ENCODE assay signal across 20 mouse cellular contexts in the genomic region with DNA sequence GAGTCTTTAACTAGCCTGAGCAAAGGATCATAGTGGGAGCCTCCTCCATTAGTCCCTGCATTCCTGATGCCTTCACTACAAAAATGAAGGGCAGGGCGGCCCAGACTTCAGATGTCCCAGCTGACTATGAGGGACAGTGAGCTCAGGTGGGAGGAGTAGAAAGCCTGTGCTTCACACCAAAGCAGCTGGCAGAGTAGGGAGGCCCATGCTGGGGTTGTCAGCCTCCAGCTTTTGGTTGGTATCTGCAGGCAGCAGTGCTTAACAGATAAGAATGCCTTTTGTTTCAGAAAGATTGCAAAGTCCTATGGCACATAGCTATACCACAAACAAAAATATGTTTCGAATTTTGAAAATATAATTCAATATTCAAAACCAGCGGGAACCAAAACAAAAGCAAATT.
DNase-seq lines count a peak whose midpoint lies in the region; ATAC-seq and TF ChIP-seq lines count a peak whose summit lies in the region.
"Had no signal": no experiment of that assay in that cellular context is flagged by ENCODE, and none has a peak within 500 bp of the region (broad histone marks: within the 10 kb centered on the region; RNA-seq: fewer than 3 reads in every experiment).

No protein-coding gene starts in this region.

- DNase-seq in forebrain, embryonic 10.5 days (ENCODE audit: extremely low spot score, low spot score), result no peak
- no peak for DNase-seq in forebrain, postnatal 0 days
- no peak for DNase-seq in midbrain, embryonic 11.5 days (ENCODE audit: low spot score, missing footprints)
- DNase-seq in thymus, postnatal 4 days, result no peak
- DNase-seq: adrenal gland, postnatal 10 days; cerebellum, adult 9-10 months; heart, postnatal 14 days; kidney, adult 11 months; lung, postnatal 36 days; thymus, postnatal 25 days had no signal

- ATAC-seq in forebrain, postnatal 0 days, result no peak
- ATAC-seq in embryonic facial prominence, embryonic 12.5 days (ENCODE audit: insufficient number of reproducible peaks, insufficient read depth, low FRiP score, low TSS enrichment), result no peak
- peak; percentile 64; the same call in 1 of the 2 replicates for ATAC-seq in liver, embryonic 12.5 days
- ATAC-seq in megakaryocyte progenitor cell, adult 5-6 weeks (replicated peaks; ENCODE audit: poor library complexity), result peak; percentile 46; the same call in 1 of the 2 replicates
- no peak for ATAC-seq in midbrain, embryonic 11.5 days (ENCODE audit: low FRiP score)
- no peak for ATAC-seq in forebrain, embryonic 16.5 days
- ATAC-seq: forebrain, embryonic 13.5 days; midbrain, embryonic 16.5 days had no signal

- H3K4me3 ChIP-seq in forebrain, embryonic 10.5 days, result no peak overlapping the region
- H3K4me3 ChIP-seq in forebrain, postnatal 0 days (ENCODE audit: low read depth, low read length), result no peak overlapping the region
- no peak overlapping the region for H3K4me3 ChIP-seq in embryonic facial prominence, embryonic 12.5 days
- no peak overlapping the region for H3K4me3 ChIP-seq in liver, embryonic 12.5 days
- H3K4me3 ChIP-seq in midbrain, embryonic 11.5 days (ENCODE audit: low read depth, low read length), result no peak overlapping the region
- H3K4me3 ChIP-seq in forebrain, embryonic 16.5 days (replicated peaks; ENCODE audit: low read length), result no peak overlapping the region
- H3K4me3 ChIP-seq: forebrain, embryonic 13.5 days; heart, embryonic 12.5 days; lung, embryonic 15.5 days; myocyte; neural tube, embryonic 13.5 days had no signal

- H3K9ac ChIP-seq in forebrain, postnatal 0 days, result no peak overlapping the region
- H3K9ac ChIP-seq in embryonic facial prominence, embryonic 12.5 days, result no peak overlapping the region
- no peak overlapping the region for H3K9ac ChIP-seq in liver, embryonic 12.5 days
- H3K9ac ChIP-seq in midbrain, embryonic 11.5 days (ENCODE audit: low read length), result no peak overlapping the region
- H3K9ac ChIP-seq in forebrain, embryonic 16.5 days (replicated peaks; ENCODE audit: low read depth, low read length), result no peak overlapping the region
- H3K9ac ChIP-seq: forebrain, embryonic 13.5 days; heart, embryonic 12.5 days; lung, embryonic 15.5 days; neural tube, embryonic 13.5 days had no signal

- H3K9me3 ChIP-seq in forebrain, embryonic 10.5 days, result no peaks in the 10 kb centered on the region
- no peaks in the 10 kb centered on the region for H3K9me3 ChIP-seq in forebrain, postnatal 0 days (ENCODE audit: low read length)
- H3K9me3 ChIP-seq in embryonic facial prominence, embryonic 12.5 days, result no peaks in the 10 kb centered on the region
- no peaks in the 10 kb centered on the region for H3K9me3 ChIP-seq in liver, embryonic 12.5 days (replicated peaks)
- H3K9me3 ChIP-seq in midbrain, embryonic 11.5 days (ENCODE audit: control insufficient read depth, low read length), result no peaks in the 10 kb centered on the region
- H3K9me3 ChIP-seq in forebrain, embryonic 16.5 days (ENCODE audit: control insufficient read depth, low read length), result no peaks in the 10 kb centered on the region
- H3K9me3 ChIP-seq: forebrain, embryonic 13.5 days; heart, embryonic 12.5 days; lung, embryonic 15.5 days; neural tube, embryonic 13.5 days had no signal

- no peaks in the 10 kb centered on the region for H3K36me3 ChIP-seq in forebrain, embryonic 10.5 days (replicated peaks)
- H3K36me3 ChIP-seq in forebrain, postnatal 0 days (ENCODE audit: insufficient read depth), result no peaks in the 10 kb centered on the region
- H3K36me3 ChIP-seq in embryonic facial prominence, embryonic 12.5 days, result no peaks in the 10 kb centered on the region
- H3K36me3 ChIP-seq in liver, embryonic 12.5 days, result no peaks in the 10 kb centered on the region
- H3K36me3 ChIP-seq in midbrain, embryonic 11.5 days (ENCODE audit: control insufficient read depth, insufficient read depth, low read length), result no peaks in the 10 kb centered on the region
- no peaks in the 10 kb centered on the region for H3K36me3 ChIP-seq in forebrain, embryonic 16.5 days (ENCODE audit: control insufficient read depth, insufficient read depth)
- H3K36me3 ChIP-seq: lung, embryonic 15.5 days had no signal

- no peaks in the 10 kb centered on the region for H3K27me3 ChIP-seq in forebrain, embryonic 10.5 days (ENCODE audit: poor library complexity, severe bottlenecking)
- H3K27me3 ChIP-seq in forebrain, postnatal 0 days (ENCODE audit: insufficient read depth, low read length), result no peaks in the 10 kb centered on the region
- no peaks in the 10 kb centered on the region for H3K27me3 ChIP-seq in embryonic facial prominence, embryonic 12.5 days
- H3K27me3 ChIP-seq in liver, embryonic 12.5 days (replicated peaks), result no peaks in the 10 kb centered on the region
- H3K27me3 ChIP-seq in midbrain, embryonic 11.5 days (ENCODE audit: control insufficient read depth, insufficient read depth, low read length), result no peaks in the 10 kb centered on the region
- H3K27me3 ChIP-seq in forebrain, embryonic 16.5 days (replicated peaks; ENCODE audit: control insufficient read depth, insufficient read depth, low read length), result no peaks in the 10 kb centered on the region
- H3K27me3 ChIP-seq: forebrain, embryonic 13.5 days; heart, embryonic 12.5 days; lung, embryonic 15.5 days; neural tube, embryonic 13.5 days had no signal

- 83% methylated on average over 3 of the region's 3 CpGs for WGBS in forebrain, embryonic 10.5 days
- WGBS in forebrain, postnatal 0 days, result 87% methylated on average over 3 of the region's 3 CpGs
- WGBS in embryonic facial prominence, embryonic 12.5 days, result 69% methylated on average over 3 of the region's 3 CpGs
- WGBS in liver, embryonic 12.5 days (ENCODE audit: insufficient replicate concordance), result 50% methylated on average over 3 of the region's 3 CpGs
- 83% methylated on average over 3 of the region's 3 CpGs for WGBS in midbrain, embryonic 11.5 days
- 84% methylated on average over 3 of the region's 3 CpGs for WGBS in forebrain, embryonic 16.5 days

- TF ChIP-seq CTCF in forebrain, postnatal 0 days (IDR thresholded peaks at IDR 0.05; ENCODE audit: low read depth), result no peak

- H3K27ac ChIP-seq in forebrain, embryonic 10.5 days, result 0 out of 2 replicates have a peak overlapping the region, but pooled peaks have one; percentile 20
- no peak overlapping the region for H3K27ac ChIP-seq in forebrain, postnatal 0 days (ENCODE audit: low read depth, low read length)
- peak overlapping the region; percentile 4; the same call in 1 of the 2 replicates for H3K27ac ChIP-seq in embryonic facial prominence, embryonic 12.5 days
- no peak overlapping the region for H3K27ac ChIP-seq in liver, embryonic 12.5 days
- no peak overlapping the region for H3K27ac ChIP-seq in midbrain, embryonic 11.5 days (ENCODE audit: low read depth, low read length)
- no peak overlapping the region for H3K27ac ChIP-seq in forebrain, embryonic 16.5 days (ENCODE audit: low read length)
- H3K27ac ChIP-seq: forebrain, embryonic 13.5 days; lung, embryonic 15.5 days; neural tube, embryonic 13.5 days had no signal

- no peaks in the 10 kb centered on the region for H3K4me1 ChIP-seq in forebrain, embryonic 10.5 days
- no peaks in the 10 kb centered on the region for H3K4me1 ChIP-seq in forebrain, postnatal 0 days (ENCODE audit: insufficient read depth)
- H3K4me1 ChIP-seq in embryonic facial prominence, embryonic 12.5 days, result 0 out of 2 replicates have a peak, but pooled peaks cover 2% of the 10 kb centered on the region
- H3K4me1 ChIP-seq in liver, embryonic 12.5 days, result no peaks in the 10 kb centered on the region
- no peaks in the 10 kb centered on the region for H3K4me1 ChIP-seq in midbrain, embryonic 11.5 days (ENCODE audit: control insufficient read depth, insufficient read depth, low read length)
- 0 out of 2 replicates have a peak, but pooled peaks cover 3% of the 10 kb centered on the region for H3K4me1 ChIP-seq in forebrain, embryonic 16.5 days (replicated peaks; ENCODE audit: control insufficient read depth, insufficient read depth, low read length)
- H3K4me1 ChIP-seq: forebrain, embryonic 13.5 days; lung, embryonic 15.5 days; neural tube, embryonic 13.5 days had no signal

- H3K4me2 ChIP-seq in forebrain, postnatal 0 days (ENCODE audit: low read depth), result no peak overlapping the region
- no peak overlapping the region for H3K4me2 ChIP-seq in embryonic facial prominence, embryonic 12.5 days (replicated peaks)
- H3K4me2 ChIP-seq in liver, embryonic 12.5 days, result no peak overlapping the region
- H3K4me2 ChIP-seq in midbrain, embryonic 11.5 days, result no peak overlapping the region
- no peak overlapping the region for H3K4me2 ChIP-seq in forebrain, embryonic 16.5 days (ENCODE audit: low read length)
- H3K4me2 ChIP-seq: forebrain, embryonic 13.5 days; heart, embryonic 12.5 days; lung, embryonic 15.5 days; neural tube, embryonic 13.5 days had no signal

Comparison
In these comparisons a context has a peak if more than half of its experiments do, and no peak if none do; other contexts are left out.
1. H3K27ac ChIP-seq: peak in forebrain, embryonic 10.5 days (single experiment) and embryonic facial prominence, embryonic 12.5 days (single experiment); none in forebrain, postnatal 0 days (single experiment), liver, embryonic 12.5 days (single experiment), midbrain, embryonic 11.5 days (single experiment) and forebrain, embryonic 16.5 days (single experiment).
2. ATAC-seq: peak in liver, embryonic 12.5 days (single experiment) and megakaryocyte progenitor cell, adult 5-6 weeks (single experiment); none in forebrain, postnatal 0 days (single experiment), embryonic facial prominence, embryonic 12.5 days (single experiment), midbrain, embryonic 11.5 days (single experiment) and forebrain, embryonic 16.5 days (single experiment).